Mouse (Mus musculus) limb, embryonic 13.5 days (tissue): ENCODE measurements around the gene Slc1a5. TPM values are rescaled to one million over a fixed set of nuclear protein-coding genes. Genes with fewer than 3 reads are reported as not detected.

Experiments
- ATAC-seq: fragments of 200-750 bp; cut with Nextera tagmentation; 2 replicates; pipeline ENCODE4 v1.8.0; 2017; ENCODE audit warnings: low read depth, moderate number of reproducible peaks, moderate TSS enrichment; ENCODE audit not compliant: low FRiP score
- H3K27ac ChIP-seq: fragments of 300-500 bp; sonication (generic); 2 replicates; pipeline ENCODE4 v1.5.1; 2015; ENCODE audit warnings: inconsistent platforms, mild to moderate bottlenecking, moderate library complexity
- H3K27me3 ChIP-seq: fragments of 300-500 bp; sonication (generic); 2 replicates; pipeline ENCODE4 v1.6.1; 2015; ENCODE audit warnings: mild to moderate bottlenecking, inconsistent platforms
- H3K36me3 ChIP-seq: fragments of 300-500 bp; sonication (generic); 2 replicates; pipeline ENCODE4 v1.6.1; 2015; ENCODE audit warnings: inconsistent platforms, mild to moderate bottlenecking, moderate library complexity
- H3K4me1 ChIP-seq: fragments of 300-500 bp; sonication (generic); 2 replicates; pipeline ENCODE4 v1.6.1; 2015; ENCODE audit warnings: inconsistent platforms
- H3K4me2 ChIP-seq: fragments of 300-500 bp; sonication (generic); replicated peaks from 2 replicates; pipeline ENCODE4 v1.6.1; 2015; ENCODE audit warnings: inconsistent platforms, mild to moderate bottlenecking, moderate library complexity
- H3K4me3 ChIP-seq: fragments of 300-500 bp; sonication (generic); 2 replicates; pipeline ENCODE4 v1.5.1; 2015; ENCODE audit warnings: moderate library complexity, mild to moderate bottlenecking, inconsistent platforms
- H3K9ac ChIP-seq: fragments of 300-500 bp; sonication (generic); 2 replicates; pipeline ENCODE4 v1.6.1; 2015; ENCODE audit warnings: mild to moderate bottlenecking, inconsistent platforms
- H3K9me3 ChIP-seq: fragments of 300-500 bp; sonication (generic); 2 replicates; pipeline ENCODE4 v1.6.1; 2016; ENCODE audit warnings: inconsistent platforms
- WGBS: fragments of 180-500 bp; shearing (Covaris S2); methylation state at CpG from one replicate; pipeline ENCODE4 v1.1.7; 2015; 5-methylcytosine and 5-hydroxymethylcytosine counted together
- polyA plus RNA-seq: library from polyadenylated mRNA; unstranded; fragments of >200 nt; fragmentation: Nextera tagmentation; extraction: Ambion mirVana; gene quantifications from 2 replicates; pipeline ENCODE4 v1.2.1, GENCODE M21; 2015

Slc1a5 gene
- polyA plus RNA-seq, 1 experiment from 2014 or later = 33.1 TPM

DNA sequence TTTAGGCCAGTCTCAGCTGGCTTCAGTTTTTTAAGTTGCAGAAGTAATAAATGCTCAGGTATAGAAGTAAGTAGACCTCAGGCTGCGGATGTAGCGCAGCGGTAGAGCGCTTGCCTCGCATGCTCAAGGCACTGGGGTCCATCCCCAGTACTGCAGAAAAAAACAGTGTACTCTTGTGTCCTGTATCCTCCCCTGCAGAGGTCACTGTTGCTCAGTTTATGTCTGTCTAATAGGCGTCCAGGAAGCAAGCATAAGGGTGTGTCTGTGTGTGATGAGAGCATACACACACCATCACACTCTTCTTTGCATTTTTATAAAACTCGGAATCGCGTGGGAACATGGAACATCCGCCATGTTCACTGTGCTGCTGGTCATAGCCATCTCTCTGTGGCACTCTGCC, 44.6 kb downstream of the Slc1a5 start:
- 83% methylated on average over 10 of the region's 10 CpGs for WGBS
- H3K36me3 ChIP-seq = peaks cover 85% of the 10 kb centered on the region
- H3K9ac ChIP-seq = no peak overlapping the region
- no peaks in the 10 kb centered on the region for H3K9me3 ChIP-seq
- no peak overlapping the region for H3K4me3 ChIP-seq
- no peak overlapping the region for H3K27ac ChIP-seq
- no peak for ATAC-seq
- H3K27me3 ChIP-seq = no peaks in the 10 kb centered on the region
- H3K4me2 ChIP-seq = no peak overlapping the region
- H3K4me1 ChIP-seq = peaks cover 18% of the 10 kb centered on the region

DNA sequence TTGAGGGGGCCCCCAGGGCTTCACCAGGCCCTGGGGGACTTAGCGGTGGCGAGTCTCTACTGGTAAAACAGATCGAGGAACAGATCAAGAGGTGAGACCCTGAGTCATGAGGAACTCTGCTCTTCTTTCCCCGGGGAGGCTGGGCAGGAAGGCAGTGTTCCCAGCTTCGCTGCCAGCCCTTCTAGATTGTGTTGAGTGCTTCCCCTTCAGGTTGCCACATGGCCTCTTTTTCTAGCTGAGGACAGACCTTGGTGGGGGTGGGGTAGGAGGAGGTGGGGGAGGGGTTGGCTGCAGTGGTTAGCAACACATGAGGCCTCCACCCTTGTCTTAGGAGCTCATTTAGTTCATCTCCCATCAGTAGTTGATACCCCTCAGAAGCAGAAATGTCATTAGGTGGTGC, 45.4 kb downstream of the Slc1a5 start:
- H3K27me3 ChIP-seq = no peaks in the 10 kb centered on the region
- no peak overlapping the region for H3K27ac ChIP-seq
- no peak for ATAC-seq
- H3K4me1 ChIP-seq = peaks cover 10% of the 10 kb centered on the region; the same call in 1 of the 2 replicates
- no peak overlapping the region for H3K4me2 ChIP-seq
- no peak overlapping the region for H3K4me3 ChIP-seq
- no peaks in the 10 kb centered on the region for H3K9me3 ChIP-seq
- 68% methylated on average over 5 of the region's 5 CpGs for WGBS
- H3K36me3 ChIP-seq = peaks cover 93% of the 10 kb centered on the region
- H3K9ac ChIP-seq = peak overlapping the region; percentile 20; the same call in 1 of the 2 replicates

DNA sequence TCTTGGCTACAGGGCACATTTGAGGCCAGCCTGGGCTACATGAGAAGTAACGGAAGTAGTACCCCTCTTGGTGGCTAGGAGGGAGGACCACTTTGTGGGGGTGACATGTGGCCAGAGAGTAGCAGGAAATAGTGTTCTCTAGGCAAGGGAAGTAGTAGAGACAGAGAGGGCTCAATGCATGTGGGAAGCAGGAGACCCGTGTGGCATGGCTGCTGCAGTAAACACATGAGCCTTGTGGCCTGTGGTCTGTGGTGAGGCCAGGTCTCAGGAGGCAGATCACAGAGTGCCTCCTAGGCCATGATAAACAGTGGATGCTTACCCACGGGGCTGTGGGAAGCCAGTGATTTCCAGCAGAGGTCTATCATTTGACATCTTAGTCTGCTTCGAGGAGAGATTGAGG, 46.1 kb downstream of the Slc1a5 start:
- H3K4me3 ChIP-seq = no peak overlapping the region
- H3K27ac ChIP-seq = no peak overlapping the region
- H3K9ac ChIP-seq = no peak overlapping the region
- H3K36me3 ChIP-seq = peaks cover 99% of the 10 kb centered on the region
- no peaks in the 10 kb centered on the region for H3K9me3 ChIP-seq
- WGBS = 70% methylated on average over 4 of the region's 4 CpGs
- H3K4me1 ChIP-seq = 0 out of 2 replicates have a peak, but pooled peaks cover 5% of the 10 kb centered on the region
- no peak overlapping the region for H3K4me2 ChIP-seq
- no peak for ATAC-seq
- no peaks in the 10 kb centered on the region for H3K27me3 ChIP-seq

DNA sequence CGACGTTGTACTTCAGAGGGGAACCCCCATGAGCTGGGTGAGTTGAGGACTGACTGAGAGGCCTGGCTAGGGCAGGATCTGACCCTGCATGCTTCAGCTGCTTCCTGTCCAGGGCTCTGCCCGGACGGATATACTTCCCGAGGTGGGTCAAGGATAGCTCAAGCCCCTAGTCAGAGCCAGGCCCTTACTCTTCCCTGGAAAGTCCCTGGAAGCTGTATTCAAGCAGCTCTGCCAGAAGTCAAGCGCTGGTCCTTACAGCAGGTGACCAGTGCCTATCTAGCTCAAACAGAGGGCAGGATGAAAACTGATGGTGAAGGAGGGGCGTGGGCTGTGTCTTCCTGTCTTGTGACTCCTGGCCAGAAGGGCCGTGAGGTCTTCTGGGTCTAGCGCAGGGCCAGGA, 49.3 kb downstream of the Slc1a5 start:
- no peak for ATAC-seq
- WGBS = 86% methylated on average over 9 of the region's 9 CpGs
- Histone ChIP-seq H3K4me2 (no peak overlapping the region), H3K27me3 (no peaks in the 10 kb centered on the region), H3K9ac (no peak overlapping the region), H3K4me3 (no peak overlapping the region), H3K4me1 (no peaks in the 10 kb centered on the region), H3K9me3 (no peaks in the 10 kb centered on the region), H3K36me3 (peaks cover 100% of the 10 kb centered on the region), H3K27ac (no peak overlapping the region)

DNA sequence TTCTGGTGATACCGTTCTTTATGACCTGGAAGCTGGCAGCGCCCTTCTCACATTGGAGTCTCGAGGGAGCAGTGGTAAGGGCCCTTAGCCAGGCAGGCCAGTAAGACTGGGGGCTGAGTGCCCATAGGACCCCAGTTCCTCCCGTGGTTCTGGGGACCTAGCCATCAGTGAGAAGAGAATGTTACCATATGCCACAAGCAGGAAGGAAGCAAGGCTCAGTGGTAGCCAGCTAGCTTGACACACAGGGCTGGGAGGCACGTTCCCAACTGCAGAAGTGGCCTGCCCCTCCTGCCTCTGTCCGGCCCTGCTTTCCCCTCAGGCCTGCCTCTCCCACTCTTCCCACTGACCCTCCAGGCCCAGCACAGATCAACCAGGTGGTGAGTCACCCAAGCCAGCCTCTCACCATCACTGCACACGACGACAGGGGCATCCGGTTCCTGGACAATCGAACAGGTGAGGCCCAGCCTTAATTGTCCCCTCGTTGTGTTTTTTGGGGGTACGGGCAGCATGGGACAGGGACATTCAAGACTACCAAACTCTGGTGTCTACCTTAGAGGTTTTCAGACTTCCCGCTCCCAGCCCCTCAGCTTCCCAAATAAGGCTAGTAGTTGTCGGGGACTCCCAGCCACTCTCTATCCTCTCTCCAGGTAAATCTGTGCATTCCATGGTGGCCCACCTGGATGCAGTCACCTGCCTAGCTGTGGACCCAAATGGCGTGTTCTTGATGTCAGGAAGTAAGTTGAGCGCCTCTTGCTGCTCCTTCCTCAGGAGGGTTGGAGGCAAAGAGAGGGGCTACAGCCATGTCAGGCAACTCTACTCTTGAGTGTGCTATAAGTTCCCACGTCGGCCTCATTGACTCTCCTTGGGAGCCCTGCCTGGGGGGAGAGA, 57.0 kb downstream of the Slc1a5 start:
- H3K4me2 ChIP-seq = no peak overlapping the region
- WGBS = 93% methylated on average over 18 of the region's 18 CpGs
- H3K27ac ChIP-seq = no peak overlapping the region
- H3K9me3 ChIP-seq = no peaks in the 10 kb centered on the region
- H3K27me3 ChIP-seq = no peaks in the 10 kb centered on the region
- H3K36me3 ChIP-seq = peaks cover 75% of the 10 kb centered on the region
- H3K9ac ChIP-seq = no peak overlapping the region
- ATAC-seq = no peak
- H3K4me3 ChIP-seq = no peak overlapping the region
- 0 out of 2 replicates have a peak, but pooled peaks cover 3% of the 10 kb centered on the region for H3K4me1 ChIP-seq

DNA sequence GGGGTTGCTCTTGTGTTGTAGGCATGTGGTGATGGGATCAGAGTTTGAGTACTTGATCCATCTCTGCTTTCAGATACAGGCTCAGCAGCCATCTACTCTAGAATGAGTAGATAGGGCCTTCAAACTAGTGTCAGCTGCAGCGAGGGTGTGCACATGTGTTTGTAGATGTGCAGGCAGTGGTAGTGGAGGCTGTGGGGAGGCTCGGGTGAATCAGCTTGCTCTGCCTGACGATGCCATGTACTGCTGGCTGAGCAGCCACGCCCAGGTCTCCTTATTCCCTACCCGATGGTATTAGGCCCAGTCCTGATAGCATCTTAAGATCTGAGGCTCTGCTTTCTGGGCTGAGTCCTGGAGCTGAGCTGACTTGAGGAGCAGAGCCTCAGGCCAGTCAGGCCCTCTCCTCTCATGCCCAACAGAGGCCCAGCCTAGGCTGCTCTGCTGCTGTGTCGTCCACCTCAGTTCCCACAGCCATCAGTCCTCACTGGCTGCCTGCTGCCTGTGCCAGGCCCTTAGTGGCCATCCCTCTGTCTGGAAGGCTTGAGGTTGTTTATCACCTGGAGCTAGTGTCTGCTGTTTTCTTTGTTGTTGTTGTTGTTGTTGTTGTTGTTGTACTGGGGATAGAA, 57.8 kb downstream of the Slc1a5 start:
- no peak for ATAC-seq
- Histone ChIP-seq H3K4me1 (peaks cover 6% of the 10 kb centered on the region), H3K4me3 (no peak overlapping the region), H3K36me3 (peaks cover 67% of the 10 kb centered on the region), H3K4me2 (no peak overlapping the region), H3K9ac (no peak overlapping the region), H3K27ac (no peak overlapping the region), H3K27me3 (no peaks in the 10 kb centered on the region), H3K9me3 (no peaks in the 10 kb centered on the region)
- 84% methylated on average over 6 of the region's 6 CpGs for WGBS

DNA sequence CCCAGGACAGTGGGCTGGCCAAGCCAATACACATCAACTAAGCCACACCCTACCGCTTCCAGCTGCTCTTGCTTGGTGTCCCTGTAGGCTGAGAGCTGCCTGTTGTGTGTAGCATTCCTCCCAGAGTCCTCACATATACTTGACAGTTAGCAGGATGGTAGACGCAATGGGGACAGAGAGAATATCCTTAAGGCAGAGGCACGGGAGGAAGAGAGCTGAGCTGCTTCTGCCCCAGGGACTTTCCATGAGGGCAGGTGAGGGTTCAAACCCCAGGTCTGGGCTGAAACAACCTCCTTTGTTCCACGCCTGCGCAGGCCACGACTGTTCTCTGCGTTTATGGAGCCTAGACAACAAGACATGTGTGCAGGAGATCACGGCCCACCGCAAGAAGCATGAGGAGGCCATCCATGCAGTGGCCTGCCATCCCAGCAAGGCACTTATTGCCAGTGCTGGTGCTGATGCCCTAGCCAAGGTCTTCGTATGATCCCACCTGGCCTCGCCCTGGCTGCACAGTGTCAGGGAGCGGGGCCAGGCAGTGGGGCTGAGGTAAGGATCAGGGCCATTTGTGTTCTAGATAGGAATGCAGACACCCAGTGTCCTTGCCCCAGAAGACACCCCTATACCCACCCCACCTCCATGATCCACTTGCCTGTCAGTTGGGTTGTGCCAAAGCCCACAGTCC, 58.4 kb downstream of the Slc1a5 start:
- Histone ChIP-seq H3K4me3 (no peak overlapping the region), H3K9me3 (no peaks in the 10 kb centered on the region), H3K27ac (no peak overlapping the region), H3K27me3 (no peaks in the 10 kb centered on the region), H3K9ac (no peak overlapping the region), H3K4me1 (peaks cover 13% of the 10 kb centered on the region), H3K36me3 (peaks cover 61% of the 10 kb centered on the region), H3K4me2 (no peak overlapping the region)
- 92% methylated on average over 12 of the region's 12 CpGs for WGBS
- ATAC-seq = no peak

DNA sequence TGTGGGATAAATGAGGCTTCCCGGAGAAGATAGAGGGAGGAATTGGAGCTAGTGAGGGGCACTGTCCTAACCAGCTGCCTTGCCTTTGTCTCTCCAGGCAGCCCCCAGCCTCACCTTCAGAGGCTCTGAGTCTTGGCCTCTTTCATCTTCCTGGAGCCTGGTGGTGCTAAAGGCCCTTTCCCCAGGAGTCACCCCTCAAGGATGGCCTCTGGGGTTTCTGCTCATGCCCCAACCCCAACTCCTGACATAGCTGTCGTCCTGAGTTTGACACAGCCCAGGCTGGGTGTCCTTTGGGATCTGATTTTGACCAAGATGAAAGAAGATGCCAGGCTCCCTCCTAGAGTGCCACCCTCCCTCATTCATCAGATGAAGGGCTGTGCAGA, 59.0 kb downstream of the Slc1a5 start:
- peaks cover 55% of the 10 kb centered on the region for H3K36me3 ChIP-seq

DNA sequence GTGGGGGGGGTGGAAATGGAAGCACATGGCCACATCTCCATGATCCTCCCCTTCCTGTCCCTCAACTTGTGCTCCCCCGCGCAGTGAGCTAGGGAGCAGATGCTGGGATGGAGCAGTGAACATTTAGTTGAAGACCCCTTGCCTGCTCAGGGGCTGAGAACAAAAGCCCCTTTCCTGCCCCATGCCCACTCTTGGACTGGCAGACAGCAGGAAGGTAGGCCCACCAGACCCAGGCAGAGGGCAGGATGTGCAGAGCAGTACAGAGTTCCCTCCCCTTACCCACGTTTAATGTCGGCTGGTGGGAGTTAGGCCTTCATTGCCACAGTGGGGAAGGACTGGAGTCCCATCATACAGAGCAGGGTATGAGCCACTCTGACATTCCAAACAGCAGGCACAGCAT, 59.9 kb downstream of the Slc1a5 start:
- Histone ChIP-seq H3K4me2 (no peak overlapping the region), H3K36me3 (peaks cover 55% of the 10 kb centered on the region), H3K9ac (no peak overlapping the region), H3K27me3 (no peaks in the 10 kb centered on the region), H3K4me1 (peaks cover 28% of the 10 kb centered on the region), H3K4me3 (no peak overlapping the region), H3K27ac (peak overlapping the region; percentile 86; the same call in 1 of the 2 replicates), H3K9me3 (no peaks in the 10 kb centered on the region)
- WGBS = 77% methylated on average over 4 of the region's 4 CpGs
- ATAC-seq = no peak

More for the DNA sequence above, 59.0 kb downstream of the Slc1a5 start:
- H3K27me3 ChIP-seq = no peaks in the 10 kb centered on the region
- no peak overlapping the region for H3K27ac ChIP-seq
- no peak for ATAC-seq
- H3K4me1 ChIP-seq = peaks cover 18% of the 10 kb centered on the region
- no peak overlapping the region for H3K4me2 ChIP-seq
- H3K9me3 ChIP-seq = no peaks in the 10 kb centered on the region
- H3K9ac ChIP-seq = no peak overlapping the region
- 86% methylated on average over 2 of the region's 2 CpGs for WGBS
- H3K4me3 ChIP-seq = no peak overlapping the region

DNA sequence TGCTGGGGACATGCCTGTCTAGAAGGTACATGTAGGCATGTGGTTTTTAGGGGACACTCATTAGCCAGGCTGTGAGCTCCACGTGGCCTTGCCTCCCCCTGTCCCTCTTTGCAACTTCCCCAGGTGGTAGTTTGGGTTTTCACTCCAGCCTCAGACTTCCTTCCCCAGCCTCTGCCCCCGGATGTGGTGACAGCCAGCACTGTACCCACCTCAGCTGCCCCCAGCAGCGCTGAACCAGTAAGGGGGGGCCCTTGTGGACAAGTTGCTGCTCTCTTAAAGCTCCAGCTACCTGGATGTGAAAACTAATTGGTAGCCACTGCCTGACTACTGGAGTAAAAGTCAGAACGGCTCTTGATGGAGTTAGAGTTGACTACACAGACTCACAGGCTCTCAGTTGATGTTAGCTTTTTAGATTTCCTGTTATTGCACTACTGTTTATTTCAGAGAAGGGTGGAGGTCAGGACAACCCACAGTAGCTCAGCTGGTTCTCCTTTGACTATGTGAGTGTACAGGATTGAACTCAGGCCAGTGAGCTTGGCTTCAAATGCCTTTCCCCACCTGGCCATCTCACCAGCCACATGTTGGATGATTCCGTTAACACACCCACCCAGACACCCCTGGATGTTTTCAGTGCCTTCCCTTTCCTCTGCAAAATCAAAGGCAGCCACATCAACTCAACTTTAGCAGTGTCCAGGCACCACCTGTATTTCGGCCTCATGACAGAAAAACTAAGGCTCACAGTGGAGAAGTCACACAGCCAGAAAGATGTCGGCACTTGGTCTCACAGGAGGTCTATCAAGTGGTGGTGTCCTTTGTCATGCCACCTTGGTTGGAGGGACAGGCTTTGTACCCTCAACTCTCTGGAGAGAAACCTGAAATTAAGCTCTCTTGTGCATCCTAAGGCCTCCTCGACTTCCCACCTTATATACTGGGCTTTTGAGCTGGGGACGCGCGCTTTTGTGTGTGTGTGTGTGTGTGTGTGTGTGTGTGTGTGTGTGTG, 60.7 kb downstream of the Slc1a5 start:
- Histone ChIP-seq H3K4me1 (peaks cover 28% of the 10 kb centered on the region), H3K36me3 (peaks cover 56% of the 10 kb centered on the region), H3K9me3 (no peaks in the 10 kb centered on the region), H3K27me3 (no peaks in the 10 kb centered on the region), H3K4me3 (peak overlapping the region; percentile 68), H3K4me2 (peak overlapping the region; percentile 98), H3K27ac (peak overlapping the region; percentile 86; the same call in 1 of the 2 replicates), H3K9ac (peak overlapping the region; percentile 19; the same call in 1 of the 2 replicates)
- WGBS = 43% methylated on average over 11 of the region's 11 CpGs
- ATAC-seq = no peak

DNA sequence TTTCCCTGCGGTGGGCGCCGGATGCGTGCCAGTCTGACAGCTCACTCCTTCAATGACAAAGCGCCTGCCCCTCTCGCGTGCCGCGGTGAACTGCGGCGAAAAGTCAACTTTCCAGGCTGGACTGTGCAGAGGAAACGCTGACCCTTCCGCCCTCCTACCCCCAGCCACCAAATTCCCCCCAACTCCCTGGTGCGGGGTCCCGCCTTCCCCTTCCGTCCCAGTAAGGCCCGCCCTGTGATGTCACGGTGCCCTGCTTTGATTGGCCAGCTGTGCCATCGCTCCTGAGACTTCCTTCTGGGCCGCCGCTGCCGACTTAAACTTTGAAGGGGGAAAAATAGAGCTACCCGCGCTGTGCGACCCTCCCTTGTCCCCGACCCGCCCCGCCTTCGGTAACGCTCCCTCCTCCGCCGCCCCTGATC, 61.5 kb downstream of the Slc1a5 start, which contains the start of gene Prkd2:
TSS of gene Prkd2 (plus strand) at position 258 of the 419 bp plus-strand sequence.
- Histone ChIP-seq H3K27me3 (no peaks in the 10 kb centered on the region), H3K27ac (peak within 1 kb of the TSS; percentile 86), H3K36me3 (peaks cover 56% of the 10 kb centered on the region), H3K9ac (peak within 1 kb of the TSS; percentile 89), H3K4me1 (peaks cover 28% of the 10 kb centered on the region), H3K9me3 (no peaks in the 10 kb centered on the region), H3K4me2 (peak within 1 kb of the TSS; percentile 98), H3K4me3 (peak within 1 kb of the TSS; percentile 68)
- peak; percentile 81 for ATAC-seq
- WGBS = under 1% methylated on average over 32 of the region's 32 CpGs
